Mouse (Mus musculus) lung, postnatal 4 days (tissue): ENCODE results near the gene B4galnt1.
"Not testable (repeated sequence)": the region's sequence is repeated elsewhere in the genome, so short reads cannot be mapped to it uniquely, and the experiment has no call there.

Experiments
- DNase-seq, 2 experiments: peaks; one replicate each; pipeline ENCODE4 v3.0.0; 2021

Gene B4galnt1

GRCm38 (mm10) chr10:127164631-127165353 is at the start of gene B4galnt1:
B4galnt1 (plus strand) TSS chr10:127165225.
- peak; percentile 84 for DNase-seq

GRCm38 (mm10) chr10:127118470-127118869 is 46.6 kb upstream of the B4galnt1 start:
- no peak for DNase-seq

GRCm38 (mm10) chr10:127119229-127119628 is 45.8 kb upstream of the B4galnt1 start:
- DNase-seq = no peak

- no peak for DNase-seq
Observed at GRCm38 (mm10) chr10:127120301-127121065, 44.5 kb upstream of the B4galnt1 start.

- peak; percentile 97 for DNase-seq
Observed at GRCm38 (mm10) chr10:127121066-127121477, 44.0 kb upstream of the B4galnt1 start, which contains the start of gene Os9. Os9 (minus strand) TSS chr10:127121131.

GRCm38 (mm10) chr10:127122018-127122417 is 43.0 kb upstream of the B4galnt1 start:
- no peak for DNase-seq

- no peak for DNase-seq
Observed at GRCm38 (mm10) chr10:127122784-127123435, 42.1 kb upstream of the B4galnt1 start.

- DNase-seq = peak in 1 of 2 experiments; percentile 75
Observed at GRCm38 (mm10) chr10:127123436-127123805, 41.6 kb upstream of the B4galnt1 start.

GRCm38 (mm10) chr10:127125210-127126001 is 39.6 kb upstream of the B4galnt1 start:
- peak; percentile 38 to 43 for DNase-seq

GRCm38 (mm10) chr10:127126579-127126978 is 38.4 kb upstream of the B4galnt1 start:
- DNase-seq = no peak

- DNase-seq = no peak
Observed at GRCm38 (mm10) chr10:127127711-127128279, 37.2 kb upstream of the B4galnt1 start.

GRCm38 (mm10) chr10:127129431-127129830 is 35.6 kb upstream of the B4galnt1 start:
- no peak for DNase-seq

- no peak for DNase-seq
Observed at GRCm38 (mm10) chr10:127132469-127132868, 32.6 kb upstream of the B4galnt1 start.

- DNase-seq = not testable (repeated sequence)
Observed at GRCm38 (mm10) chr10:127134394-127135035, 30.5 kb upstream of the B4galnt1 start.

- DNase-seq = peak in 1 of 2 experiments; percentile 15
Observed at GRCm38 (mm10) chr10:127135118-127135836, 29.7 kb upstream of the B4galnt1 start.

- peak; percentile 31 to 43 for DNase-seq
Observed at GRCm38 (mm10) chr10:127136510-127136909, 28.5 kb upstream of the B4galnt1 start.

- no peak for DNase-seq
Observed at GRCm38 (mm10) chr10:127137896-127138295, 27.1 kb upstream of the B4galnt1 start.

- DNase-seq = peak in 1 of 2 experiments; percentile 31
Observed at GRCm38 (mm10) chr10:127138328-127139141, 26.5 kb upstream of the B4galnt1 start.

GRCm38 (mm10) chr10:127140971-127141370 is 24.1 kb upstream of the B4galnt1 start:
- no peak for DNase-seq

- no peak for DNase-seq
Observed at GRCm38 (mm10) chr10:127141500-127141899, 23.5 kb upstream of the B4galnt1 start.
